Mouse (Mus musculus): ENCODE data around the gene Barhl1.

DNA sequence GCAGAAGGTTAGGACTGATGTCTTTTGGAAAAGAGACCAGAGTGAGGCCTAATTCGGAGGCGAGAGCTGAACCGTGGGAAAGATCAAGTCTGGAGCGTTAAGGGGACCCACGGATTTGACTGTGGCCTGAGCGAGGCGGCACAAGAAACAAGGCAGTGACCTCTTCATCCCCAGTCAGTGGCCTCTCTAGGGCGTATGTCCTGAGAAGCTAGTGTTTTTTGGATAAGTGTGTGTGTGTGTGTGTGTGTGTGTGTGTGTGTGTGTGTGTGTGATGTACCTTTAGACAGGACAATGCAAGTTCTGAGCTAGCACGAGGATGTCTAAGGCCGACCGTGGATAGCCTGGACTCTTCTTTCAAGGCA lies 669 bp upstream of the Barhl1 start:
- TF ChIP-seq CTCF (conservative IDR thresholded peaks at IDR 0.05; ENCODE audit: insufficient read depth, insufficient read length, low read depth, low read length) (no peak), POLR2A (IDR thresholded peaks at IDR 0.05; ENCODE audit: low read depth, low read length) (no peak)
